Mouse (Mus musculus) lung, postnatal 4 days (tissue): ENCODE results near the gene Brpf3.
"Not testable (repeated sequence)": the region's sequence is repeated elsewhere in the genome, so short reads cannot be mapped to it uniquely, and the experiment has no call there.

Source experiments
- DNase-seq, 2 experiments: peaks; one replicate each; pipeline ENCODE4 v3.0.0; 2021

The Brpf3 gene

DNA sequence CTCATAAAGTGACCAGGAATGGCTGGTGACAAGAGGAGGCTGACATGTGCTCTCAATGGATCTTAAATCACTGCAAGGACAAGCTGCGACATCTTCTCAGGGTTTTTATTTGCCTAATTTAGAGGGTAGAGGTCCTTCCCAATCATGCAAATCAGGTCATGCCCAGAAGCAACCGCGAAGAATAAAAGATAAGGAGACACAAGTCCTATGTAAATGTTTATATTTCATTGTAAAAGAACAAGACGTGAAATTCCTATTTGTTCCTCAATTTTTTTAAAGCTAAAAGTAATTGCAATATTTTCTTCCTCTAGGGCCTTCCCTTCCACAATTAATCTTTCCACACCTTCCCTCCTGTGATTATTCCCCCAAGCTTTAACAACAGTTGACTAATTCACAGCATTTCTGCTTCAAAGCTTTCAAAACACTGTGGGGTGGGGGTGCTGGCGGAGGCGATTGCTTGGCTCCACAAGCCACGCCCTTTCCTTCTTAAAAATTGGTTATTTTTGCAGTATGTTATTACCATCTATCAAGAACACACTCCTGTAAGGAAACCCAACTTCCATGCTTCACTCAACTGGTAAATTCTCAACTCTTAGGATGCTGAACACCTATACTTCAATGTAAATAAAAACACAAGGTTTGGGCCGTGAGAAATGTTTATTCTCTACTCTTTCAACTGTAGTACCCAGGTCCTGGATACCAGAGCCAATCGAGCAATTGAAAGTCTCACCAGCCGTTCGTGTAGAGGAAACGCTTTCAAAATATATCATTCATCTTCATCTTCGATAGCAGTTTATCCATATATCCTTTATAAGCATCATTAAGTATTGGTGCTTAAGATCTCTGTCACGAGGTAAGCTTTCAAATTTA, 1.4 kb upstream of the Brpf3 start:
- DNase-seq = no peak

- no peak for DNase-seq
These were observed 614 bp upstream of the Brpf3 start for GRCm38 (mm10) chr17:28800281-28800670.

GRCm38 (mm10) chr17:28801474-28802005, 650 bp downstream of the Brpf3 start:
- DNase-seq = peak; percentile 99

- no peak for DNase-seq
These were observed 1.2 kb downstream of the Brpf3 start for GRCm38 (mm10) chr17:28802006-28802481.

DNA sequence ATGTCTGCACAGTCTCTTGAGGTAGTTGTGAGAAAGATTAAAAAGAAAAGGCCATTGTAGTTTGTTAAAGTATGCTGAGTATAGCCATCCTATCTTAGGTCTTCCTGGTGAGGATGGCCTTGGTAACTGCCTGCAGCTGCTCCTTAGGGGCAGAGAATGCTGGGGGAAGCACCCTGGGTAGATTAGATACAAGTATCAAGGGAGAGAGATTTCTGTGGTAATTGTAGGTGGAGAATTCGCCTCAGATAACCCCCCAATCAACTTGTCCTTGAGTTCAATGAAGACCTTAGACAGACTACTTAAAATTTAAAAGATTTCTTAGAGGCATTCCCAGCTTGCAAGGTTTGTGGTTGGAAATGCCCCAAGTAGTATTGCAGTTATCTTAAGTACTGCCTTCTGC, 2.4 kb downstream of the Brpf3 start:
- no peak for DNase-seq

- DNase-seq = no peak
These were observed 4.1 kb downstream of the Brpf3 start for GRCm38 (mm10) chr17:28804973-28805372.

GRCm38 (mm10) chr17:28806770-28807169, 5.9 kb downstream of the Brpf3 start:
- no peak for DNase-seq

DNA sequence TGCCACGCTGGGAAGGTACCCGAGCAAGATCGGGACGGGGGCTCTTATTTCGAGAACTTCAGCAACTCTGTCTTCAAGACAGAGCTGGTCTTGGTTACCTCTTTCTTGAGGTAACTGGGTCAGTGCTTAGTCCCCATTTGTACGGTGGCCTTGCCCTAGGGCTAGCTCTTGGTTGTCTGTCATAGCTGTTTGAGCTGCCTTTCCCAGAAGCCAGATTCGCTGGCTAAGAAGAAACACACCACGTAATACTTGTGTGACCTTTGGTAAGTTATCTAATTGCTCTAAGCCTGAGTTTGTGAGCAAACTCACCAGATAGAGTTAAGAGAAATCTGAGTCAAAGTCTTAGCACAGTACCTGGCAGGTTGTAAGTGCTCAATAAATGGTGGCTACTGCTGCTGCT, 7.8 kb downstream of the Brpf3 start:
- no peak for DNase-seq

DNA sequence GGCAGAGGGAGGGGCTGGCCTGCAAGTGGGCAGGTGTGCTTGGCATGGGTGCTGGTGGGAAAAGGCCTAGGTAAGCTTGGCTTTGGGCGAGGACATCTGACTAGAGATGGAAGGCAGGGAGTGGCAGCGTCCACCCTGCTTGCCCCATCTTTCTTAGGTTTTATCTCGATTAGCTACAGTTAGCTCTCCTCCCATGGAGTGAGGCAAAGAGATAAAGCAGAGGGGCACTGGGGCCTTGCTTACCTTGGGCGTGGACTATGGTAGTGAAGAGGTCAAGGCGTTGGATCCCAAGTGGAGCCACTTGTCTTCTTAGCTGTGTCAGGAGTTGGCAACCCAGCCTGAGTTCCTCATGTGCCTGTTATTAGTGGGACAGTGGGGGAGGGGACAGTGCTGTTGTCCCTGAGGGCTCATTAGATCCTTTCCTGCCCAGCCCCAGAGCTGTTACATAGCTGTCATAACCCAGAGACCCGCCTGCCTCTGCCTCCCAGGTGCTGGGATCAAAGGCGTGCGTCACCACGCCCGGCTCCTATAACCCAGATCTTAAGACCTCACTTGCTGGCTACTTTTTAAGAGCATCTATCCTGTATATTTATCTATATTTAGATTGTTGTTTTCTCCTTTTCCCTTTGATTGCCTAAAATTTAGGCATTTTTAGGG, 8.4 kb downstream of the Brpf3 start:
- no peak for DNase-seq

- no peak for DNase-seq
These were observed 11.5 kb downstream of the Brpf3 start for GRCm38 (mm10) chr17:28812345-28812744.

DNA sequence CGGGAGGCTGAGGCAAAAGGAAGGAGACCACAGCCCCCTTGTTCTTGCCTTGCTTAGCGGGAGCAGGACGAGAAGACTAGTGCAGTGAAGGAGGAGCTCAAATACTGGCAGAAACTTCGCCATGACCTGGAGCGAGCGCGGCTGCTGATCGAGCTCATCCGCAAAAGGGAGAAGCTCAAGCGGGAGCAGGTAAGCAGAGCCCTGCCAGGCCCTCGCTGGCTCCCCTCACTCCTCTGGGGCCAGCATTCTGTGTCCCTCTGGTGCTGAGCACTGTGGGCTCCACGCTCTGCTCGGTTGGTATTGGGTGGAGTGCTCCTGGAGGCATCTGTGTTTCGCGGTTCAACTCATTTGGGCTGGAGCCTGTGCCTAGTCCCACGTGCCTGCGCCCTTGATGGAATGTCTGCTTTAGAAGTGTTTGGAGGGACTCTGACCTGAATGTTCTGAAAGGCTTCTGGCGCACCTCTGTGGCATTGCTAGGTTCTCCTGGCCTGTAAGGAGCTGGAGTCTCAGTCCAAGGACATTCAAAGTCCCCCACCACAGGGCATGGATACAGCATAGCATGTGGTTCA, 13.7 kb downstream of the Brpf3 start:
- DNase-seq = no peak

DNA sequence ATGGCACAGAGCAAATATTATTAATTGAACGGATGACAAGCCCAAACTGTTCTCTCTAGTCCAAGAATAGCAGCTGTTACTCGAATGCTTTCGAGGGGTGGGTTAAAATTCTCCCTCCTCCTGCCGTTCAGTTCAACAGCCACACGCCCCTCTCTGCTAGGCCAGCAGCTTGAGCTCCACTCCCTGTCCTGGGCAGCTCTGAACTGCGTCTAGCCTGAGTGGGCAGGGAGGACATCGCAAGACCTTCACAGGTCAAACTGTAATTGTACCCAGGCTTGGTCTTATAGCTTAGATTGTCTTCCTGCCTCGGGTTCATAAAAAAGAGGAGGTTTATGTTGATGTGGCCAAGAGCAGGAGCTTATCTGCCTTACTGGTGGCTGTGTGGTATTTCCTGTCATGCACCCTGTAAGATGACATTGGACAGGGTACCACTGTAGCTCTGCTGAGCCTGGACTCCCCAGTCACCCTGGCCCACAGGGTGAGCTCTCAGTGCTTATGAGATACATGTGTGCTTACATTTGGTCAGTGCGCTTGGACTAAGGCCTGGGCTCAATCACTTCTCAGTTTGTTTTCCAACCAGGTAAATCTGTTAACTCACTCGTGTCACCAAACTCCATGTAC, 14.6 kb downstream of the Brpf3 start:
- DNase-seq = no peak

- not testable (repeated sequence) for DNase-seq
These were observed 15.4 kb downstream of the Brpf3 start for GRCm38 (mm10) chr17:28816326-28816725.

GRCm38 (mm10) chr17:28816875-28817811, 16.3 kb downstream of the Brpf3 start:
- DNase-seq = no peak

GRCm38 (mm10) chr17:28820189-28820588, 19.3 kb downstream of the Brpf3 start:
- DNase-seq = no peak

DNA sequence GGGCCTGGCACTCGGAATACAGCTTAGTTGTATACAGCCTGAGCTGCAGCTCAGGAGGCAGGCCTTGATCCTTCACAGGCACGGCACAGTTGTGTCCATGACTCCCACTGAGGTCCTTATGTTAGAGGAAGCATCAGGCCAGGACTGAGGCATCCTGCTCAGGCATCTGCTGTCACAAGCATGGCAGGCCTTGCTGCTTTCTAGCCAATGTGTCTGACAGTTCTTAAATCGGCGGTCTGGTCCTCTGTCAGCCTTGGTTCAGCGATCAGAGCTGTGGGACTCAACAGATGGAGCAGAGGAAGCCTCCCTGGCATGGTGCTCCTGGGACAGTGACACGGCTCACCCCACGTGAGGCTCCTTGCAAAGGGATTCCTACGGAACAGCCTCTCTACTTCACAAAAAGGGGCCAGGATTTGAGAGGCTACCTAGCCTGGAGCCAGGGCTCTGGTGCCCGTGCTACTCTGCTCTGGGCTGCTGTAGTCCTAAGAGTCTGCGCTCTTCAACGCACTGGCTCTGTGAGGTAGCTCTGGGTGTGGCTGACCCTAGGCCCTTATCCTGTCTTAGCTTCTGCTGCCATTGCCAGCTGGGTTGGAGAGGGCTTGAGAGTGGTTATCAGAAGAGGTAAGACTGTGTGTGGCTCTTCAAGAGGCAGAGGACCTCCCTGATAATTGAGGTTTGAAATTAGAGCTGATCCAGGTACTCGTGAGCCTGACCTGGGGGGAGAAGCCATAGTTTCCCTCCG, 22.3 kb downstream of the Brpf3 start:
- no peak for DNase-seq

DNA sequence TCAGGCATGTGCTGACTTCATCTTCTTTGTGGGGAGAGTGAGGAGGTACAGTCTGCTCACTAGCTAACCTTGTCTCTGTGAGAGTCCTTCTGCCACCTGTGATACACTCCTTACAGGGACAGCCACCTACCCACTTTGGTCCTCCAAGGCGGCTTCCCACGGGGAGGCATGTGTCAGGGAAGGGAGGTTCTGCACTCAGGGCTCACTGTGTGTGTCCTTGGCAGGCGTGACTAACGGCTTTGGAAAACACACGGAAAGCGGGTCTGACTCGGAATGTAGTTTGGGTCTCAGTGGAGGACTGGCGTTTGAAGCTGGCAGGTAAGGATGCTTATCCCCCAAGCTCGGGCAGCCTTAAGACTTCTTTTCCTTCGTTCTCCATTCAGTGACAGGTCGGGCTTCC, 22.9 kb downstream of the Brpf3 start:
- no peak for DNase-seq

DNA sequence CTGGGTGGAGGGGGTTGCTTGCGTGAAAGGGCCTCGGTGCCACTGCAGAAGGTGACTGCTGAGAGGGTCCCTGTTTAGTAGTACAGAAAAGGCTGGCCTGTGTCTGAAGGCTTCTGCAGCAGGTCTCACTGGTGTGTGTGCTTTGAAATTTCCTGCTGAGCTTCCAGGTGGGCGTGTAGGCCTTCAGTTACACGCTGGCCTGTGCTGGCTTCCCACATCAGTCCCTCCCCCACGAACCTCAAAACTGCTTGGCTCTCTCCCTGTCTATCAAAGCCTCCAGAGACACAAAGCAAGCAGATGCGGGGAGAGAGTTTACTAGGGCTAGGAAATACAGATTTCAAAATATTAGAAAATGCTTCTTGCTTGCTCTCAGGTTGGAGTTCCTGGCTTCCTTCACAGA, 24.0 kb downstream of the Brpf3 start:
- DNase-seq = no peak

- no peak for DNase-seq
These were observed 24.6 kb downstream of the Brpf3 start for GRCm38 (mm10) chr17:28825359-28826041.

DNA sequence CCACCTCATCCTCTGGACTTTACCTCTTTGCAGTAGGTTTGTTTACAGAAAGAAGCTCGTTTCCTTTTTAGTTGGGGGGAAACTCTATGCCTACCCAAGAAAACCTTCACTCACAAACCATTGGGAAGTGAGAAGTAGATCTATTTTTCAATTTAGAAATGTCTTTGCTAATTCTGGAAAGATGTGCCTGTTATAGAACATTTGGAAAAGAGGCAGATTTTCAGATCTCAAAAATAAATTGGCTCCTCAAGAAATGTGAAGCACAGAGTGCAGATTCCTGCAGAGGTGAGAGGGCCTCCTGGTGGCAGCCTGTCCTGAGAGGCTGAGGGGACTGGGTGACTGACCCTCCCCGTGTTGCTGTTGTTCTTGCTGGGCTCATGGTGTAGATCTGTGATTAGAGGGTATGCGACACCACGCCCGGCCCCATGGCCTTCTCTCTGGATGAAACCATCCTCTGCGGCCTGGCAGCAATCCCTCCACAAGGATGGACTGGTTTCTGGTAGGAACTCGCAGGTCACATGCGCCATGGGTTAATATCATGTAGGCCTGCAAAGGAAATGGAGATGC, 26.9 kb downstream of the Brpf3 start:
- no peak for DNase-seq
